Mouse (Mus musculus): ENCODE measurements around the gene F7.

GRCm38 (mm10) chr8:12983681-12984467 lies 42.0 kb upstream of the F7 start:
- TF ChIP-seq EP300 (optimal IDR thresholded peaks at IDR 0.05) (no peak), CTCF (IDR thresholded peaks at IDR 0.05; ENCODE audit: low read depth) (no peak)

Data from stomach, postnatal 0 days (tissue).